Mouse (Mus musculus): ENCODE measurements at regions not wholly inside any gene's neighbourhood (a gene's known extent, or its start where the extent isn't known, plus 50 kb on each side); places are given as distances from the start of the nearest gene placed in this dataset.

DNA sequence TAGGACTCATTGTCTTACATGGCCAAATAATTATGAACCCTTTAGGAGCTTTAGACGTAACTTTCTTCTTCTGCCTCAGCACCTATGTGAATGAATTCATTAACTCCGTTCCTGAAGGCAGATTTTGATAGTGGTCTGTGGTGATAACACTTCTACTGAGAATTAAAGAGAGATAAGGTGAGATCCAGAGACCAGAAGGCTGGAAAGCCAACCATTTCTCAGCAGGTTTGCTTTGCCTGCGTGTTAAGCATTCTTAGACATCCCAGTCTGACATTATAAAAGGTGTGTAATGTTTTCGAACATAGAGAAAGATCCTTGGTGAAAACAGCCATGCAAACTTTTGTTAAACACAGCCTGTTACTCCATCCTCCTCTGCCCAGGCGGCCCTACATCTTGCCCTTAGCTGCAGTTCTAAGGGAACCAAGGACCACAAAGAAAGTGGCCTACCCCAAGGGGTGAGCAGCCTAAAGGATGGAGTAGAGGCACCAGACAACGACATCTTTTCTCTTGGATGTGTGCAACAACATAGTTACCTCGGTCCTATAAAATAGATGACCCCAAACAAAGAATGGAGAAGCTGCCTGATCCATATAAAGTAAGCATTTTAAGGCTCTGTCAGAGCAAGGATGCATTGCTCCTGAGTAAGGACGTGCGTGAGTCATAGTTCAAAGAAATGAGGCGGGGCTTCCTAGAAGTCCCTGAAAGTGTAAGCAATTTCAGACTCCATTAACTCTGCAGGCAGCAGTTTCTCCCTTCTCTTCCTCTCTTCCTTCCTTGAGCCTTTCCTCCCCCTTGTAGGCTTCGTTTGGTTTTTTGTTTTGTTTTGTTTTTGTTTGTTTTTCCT is 55.1 kb upstream of the Xpr1 start:
- no peak for TF ChIP-seq CTCF (IDR thresholded peaks at IDR 0.05; ENCODE audit: low read depth)
- Histone ChIP-seq H3K36me3 (ENCODE audit: insufficient read depth) (no peaks in the 10 kb centered on the region), H3K27me3 (ENCODE audit: insufficient read depth, low read length) (no peaks in the 10 kb centered on the region), H3K9ac (no peak overlapping the region), H3K4me3 (ENCODE audit: low read depth, low read length) (no peak overlapping the region), H3K27ac (ENCODE audit: low read depth, low read length) (no peak overlapping the region), H3K9me3 (ENCODE audit: low read length) (no peaks in the 10 kb centered on the region), H3K4me2 (ENCODE audit: low read depth) (no peak overlapping the region), H3K4me1 (ENCODE audit: insufficient read depth) (no peaks in the 10 kb centered on the region)
- DNase-seq (no peak), ATAC-seq (no peak)
- 71% methylated on average over 11 of the region's 11 CpGs for WGBS

DNA sequence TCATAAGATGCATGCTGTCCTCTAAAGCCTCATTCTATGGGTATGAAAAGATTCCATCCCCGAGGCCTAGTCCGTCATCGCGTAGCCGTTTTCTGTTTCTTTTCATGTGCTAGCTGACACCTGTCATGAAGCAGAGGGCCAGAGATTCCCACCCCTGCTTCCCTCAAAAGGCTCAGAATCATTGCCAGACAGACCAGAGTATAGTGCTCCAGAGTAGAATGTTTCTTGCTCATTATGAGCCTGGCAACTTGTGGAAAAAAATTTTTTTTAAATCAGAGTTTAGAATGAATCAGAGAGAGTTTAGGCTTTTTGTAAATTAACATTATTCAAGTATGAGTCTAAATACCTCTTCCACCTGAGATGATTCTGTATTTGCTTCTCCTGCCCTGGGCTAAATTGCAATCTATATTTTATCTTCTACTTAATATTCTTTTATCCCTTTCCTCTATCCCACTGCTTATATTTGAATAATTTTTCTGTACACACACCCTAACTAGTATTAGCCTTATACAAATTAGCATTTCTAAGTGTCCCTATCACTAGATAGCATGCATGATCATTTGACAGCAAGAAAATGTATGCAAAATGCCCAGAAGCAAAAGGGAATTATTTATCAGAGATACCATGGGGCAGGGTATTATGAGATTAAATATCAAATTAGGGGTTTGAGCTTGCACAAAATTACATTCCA is 55.9 kb upstream of the Xpr1 start:
- H3K4me2 ChIP-seq (ENCODE audit: low read depth): no peak overlapping the region
- H3K27me3 ChIP-seq (ENCODE audit: insufficient read depth, low read length): no peaks in the 10 kb centered on the region
- DNase-seq (no peak), ATAC-seq (no peak)
- no peaks in the 10 kb centered on the region for H3K4me1 ChIP-seq (ENCODE audit: insufficient read depth)
- H3K36me3 ChIP-seq (ENCODE audit: insufficient read depth): no peaks in the 10 kb centered on the region
- no peak for TF ChIP-seq CTCF (IDR thresholded peaks at IDR 0.05; ENCODE audit: low read depth)
- no peak overlapping the region for H3K9ac ChIP-seq
- WGBS: 20% methylated on average over 5 of the region's 5 CpGs
- H3K9me3 ChIP-seq (ENCODE audit: low read length): no peaks in the 10 kb centered on the region
- no peak overlapping the region for H3K4me3 ChIP-seq (ENCODE audit: low read depth, low read length)
- H3K27ac ChIP-seq (ENCODE audit: low read depth, low read length): no peak overlapping the region

DNA sequence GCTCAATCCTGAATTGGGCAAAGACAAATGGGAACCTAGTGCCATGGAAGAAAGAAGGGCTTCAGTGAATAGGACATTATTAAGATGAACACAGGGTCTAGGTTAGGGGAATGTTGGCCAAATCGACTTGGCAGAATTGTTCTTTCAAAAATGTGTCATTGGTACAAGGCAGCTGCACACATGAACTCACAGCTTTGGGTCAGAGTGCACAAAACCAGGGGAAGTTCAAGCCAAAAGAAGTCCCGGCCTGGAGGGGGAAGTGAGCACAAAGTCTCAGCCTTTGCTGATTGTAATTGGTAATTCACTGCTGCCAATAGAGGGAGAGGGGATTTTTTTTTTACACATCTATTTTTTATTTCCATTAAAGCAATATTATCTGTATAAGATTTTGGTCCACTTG is 57.8 kb upstream of the Xpr1 start:
- no peaks in the 10 kb centered on the region for H3K4me1 ChIP-seq (ENCODE audit: insufficient read depth)
- no peaks in the 10 kb centered on the region for H3K27me3 ChIP-seq (ENCODE audit: insufficient read depth, low read length)
- no peak overlapping the region for H3K27ac ChIP-seq (ENCODE audit: low read depth, low read length)
- 22% methylated on average over 2 of the region's 2 CpGs for WGBS
- no peaks in the 10 kb centered on the region for H3K36me3 ChIP-seq (ENCODE audit: insufficient read depth)
- no peaks in the 10 kb centered on the region for H3K9me3 ChIP-seq (ENCODE audit: low read length)
- no peak overlapping the region for H3K4me2 ChIP-seq (ENCODE audit: low read depth)
- no peak for TF ChIP-seq CTCF (IDR thresholded peaks at IDR 0.05; ENCODE audit: low read depth)
- no peak overlapping the region for H3K9ac ChIP-seq
- no peak for DNase-seq
- H3K4me3 ChIP-seq (ENCODE audit: low read depth, low read length): no peak overlapping the region
- no peak for ATAC-seq

- 91% methylated on average over 3 of the region's 3 CpGs for WGBS
These were observed 59.0 kb upstream of the Xpr1 start for GRCm38 (mm10) chr1:155476237-155476636.

GRCm38 (mm10) chr1:155482148-155482547 is 64.9 kb upstream of the Xpr1 start:
- Histone ChIP-seq H3K4me2 (ENCODE audit: low read depth) (no peak overlapping the region), H3K4me3 (ENCODE audit: low read depth, low read length) (no peak overlapping the region), H3K9ac (no peak overlapping the region; the same call in 1 of the 2 replicates), H3K27me3 (ENCODE audit: insufficient read depth, low read length) (no peaks in the 10 kb centered on the region), H3K9me3 (ENCODE audit: low read length) (no peaks in the 10 kb centered on the region), H3K36me3 (ENCODE audit: insufficient read depth) (no peaks in the 10 kb centered on the region), H3K27ac (ENCODE audit: low read depth, low read length) (no peak overlapping the region), H3K4me1 (ENCODE audit: insufficient read depth) (0 out of 2 replicates have a peak, but pooled peaks cover 5% of the 10 kb centered on the region)
- WGBS: 25% methylated on average over 9 of the region's 9 CpGs
- no peak for DNase-seq
- ATAC-seq: no peak
- no peak for TF ChIP-seq CTCF (IDR thresholded peaks at IDR 0.05; ENCODE audit: low read depth)

More at GRCm38 (mm10) chr1:155476237-155476636, 59.0 kb upstream of the Xpr1 start:
- Histone ChIP-seq H3K36me3 (ENCODE audit: insufficient read depth) (no peaks in the 10 kb centered on the region), H3K27me3 (ENCODE audit: insufficient read depth, low read length) (no peaks in the 10 kb centered on the region), H3K27ac (ENCODE audit: low read depth, low read length) (no peak overlapping the region), H3K4me1 (ENCODE audit: insufficient read depth) (no peaks in the 10 kb centered on the region), H3K4me2 (ENCODE audit: low read depth) (no peak overlapping the region), H3K9ac (no peak overlapping the region), H3K9me3 (ENCODE audit: low read length) (no peaks in the 10 kb centered on the region), H3K4me3 (ENCODE audit: low read depth, low read length) (no peak overlapping the region)
- TF ChIP-seq CTCF (IDR thresholded peaks at IDR 0.05; ENCODE audit: low read depth): no peak
- ATAC-seq (no peak), DNase-seq (no peak)

DNA sequence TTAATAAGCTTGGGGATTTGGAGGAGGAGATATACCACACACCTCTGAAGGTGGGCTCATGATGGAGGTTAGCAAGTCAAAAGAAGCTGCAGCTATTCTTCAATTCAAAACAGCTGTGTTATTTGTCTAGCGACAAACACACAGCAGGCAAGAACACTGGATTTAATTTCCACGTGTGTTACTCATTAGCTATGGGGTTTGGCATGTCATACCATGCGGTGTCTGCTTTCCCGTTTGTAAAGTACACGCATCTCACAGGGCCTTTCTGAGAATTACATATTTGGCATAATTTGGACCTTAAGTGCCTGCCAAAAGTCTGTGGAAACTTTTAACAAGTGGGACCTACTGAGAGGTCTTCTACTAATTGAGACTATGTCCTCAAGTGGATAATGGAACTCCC is 65.5 kb upstream of the Xpr1 start:
- H3K9me3 ChIP-seq (ENCODE audit: low read length): no peaks in the 10 kb centered on the region
- 54% methylated on average over 5 of the region's 5 CpGs for WGBS
- H3K4me1 ChIP-seq (ENCODE audit: insufficient read depth): 0 out of 2 replicates have a peak, but pooled peaks cover 5% of the 10 kb centered on the region
- H3K4me3 ChIP-seq (ENCODE audit: low read depth, low read length): no peak overlapping the region
- H3K27me3 ChIP-seq (ENCODE audit: insufficient read depth, low read length): no peaks in the 10 kb centered on the region
- no peak for TF ChIP-seq CTCF (IDR thresholded peaks at IDR 0.05; ENCODE audit: low read depth)
- H3K4me2 ChIP-seq (ENCODE audit: low read depth): no peak overlapping the region
- no peak overlapping the region for H3K27ac ChIP-seq (ENCODE audit: low read depth, low read length)
- no peak overlapping the region for H3K9ac ChIP-seq
- no peaks in the 10 kb centered on the region for H3K36me3 ChIP-seq (ENCODE audit: insufficient read depth)
- ATAC-seq (peak; percentile 18; the same call in 1 of the 2 replicates), DNase-seq (no peak)

- Histone ChIP-seq H3K27me3 (ENCODE audit: insufficient read depth, low read length) (no peaks in the 10 kb centered on the region), H3K4me1 (ENCODE audit: insufficient read depth) (0 out of 2 replicates have a peak, but pooled peaks cover 9% of the 10 kb centered on the region), H3K9ac (no peak overlapping the region), H3K36me3 (ENCODE audit: insufficient read depth) (no peaks in the 10 kb centered on the region), H3K4me3 (ENCODE audit: low read depth, low read length) (no peak overlapping the region), H3K27ac (ENCODE audit: low read depth, low read length) (no peak overlapping the region), H3K4me2 (ENCODE audit: low read depth) (no peak overlapping the region), H3K9me3 (ENCODE audit: low read length) (no peaks in the 10 kb centered on the region)
- WGBS: 80% methylated on average over 7 of the region's 7 CpGs
- no peak for ATAC-seq
- TF ChIP-seq CTCF (IDR thresholded peaks at IDR 0.05; ENCODE audit: low read depth): no peak
- DNase-seq: no peak
These were observed 66.5 kb upstream of the Xpr1 start for GRCm38 (mm10) chr1:155483693-155484092.
